Mouse (Mus musculus): ENCODE data around the gene Ndufc2. TPM values are rescaled to one million over a fixed set of nuclear protein-coding genes. Genes with fewer than 3 reads are reported as not detected.

The Ndufc2 gene
- total RNA-seq, 2 experiments from 2014 or later = 297 to 299 TPM

Other genes starting within 250 kb of the Ndufc2 start
- gene Usp35, start 68.0 kb upstream of the Ndufc2 start, total RNA-seq (2021) = under 1 TPM; 0.74 to 0.94 TPM
- 1 to 10 TPM; 2.6 to 3.1 TPM for gene Kctd21, start 67.7 kb upstream of the Ndufc2 start, total RNA-seq (2021)
- gene Alg8, start 28.4 kb upstream of the Ndufc2 start, total RNA-seq (2021) = 1 to 10 TPM; 3.0 to 3.4 TPM
- gene Thrsp, start 17.7 kb downstream of the Ndufc2 start, total RNA-seq (2021) = 10 to 100 TPM; 15.4 to 23.9 TPM
- gene Kctd14, start 51.3 kb downstream of the Ndufc2 start, total RNA-seq (2021) = not detected
- 10 to 100 TPM; 21.6 to 23.2 TPM for gene Ints4, start 81.0 kb downstream of the Ndufc2 start, total RNA-seq (2021)
- 100 to 1,000 TPM; 110 to 120 TPM for gene Aamdc, start 179.5 kb downstream of the Ndufc2 start, total RNA-seq (2021)
- 10 to 100 TPM; 11.9 to 13.4 TPM for gene Rsf1, start 179.9 kb downstream of the Ndufc2 start, total RNA-seq (2021)